Mouse (Mus musculus) heart, adult 2 months (tissue): Measurements from ENCODE around the gene Kptn.

ENCODE experiments used
- CTCF ChIP-seq: fragments of 200-600 bp; IDR thresholded peaks from 2 replicates; pipeline ENCODE4 v1.8.1; 2022; ENCODE audit warnings: antibody characterized with exemption, mild to moderate bottlenecking, moderate library complexity
- POLR2A ChIP-seq: fragments of 200-500 bp; IDR thresholded peaks from 2 replicates; pipeline ENCODE4 v1.6.1; 2011; ENCODE audit warnings: mild to moderate bottlenecking, low read depth, low read length, control low read depth; ENCODE audit not compliant: insufficient read depth

DNA sequence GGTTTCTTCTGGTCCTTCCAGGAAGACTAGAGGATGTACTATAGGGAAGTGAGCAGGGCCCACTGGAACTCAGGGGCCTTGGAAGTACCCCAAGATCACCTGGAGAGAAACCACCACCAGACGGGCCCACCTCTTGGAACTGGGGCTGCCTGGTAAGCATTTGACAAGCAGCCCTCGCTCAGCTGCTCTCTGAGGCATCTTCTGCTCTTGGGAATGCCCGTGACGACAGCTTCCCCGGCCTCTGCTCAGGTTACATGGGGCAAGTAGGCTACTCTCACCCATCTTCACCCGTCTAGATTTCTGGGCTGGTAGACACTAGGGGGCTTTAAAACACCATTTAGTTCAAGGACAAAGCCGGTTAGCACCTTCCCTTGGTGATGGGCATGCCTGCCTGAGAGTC, 18.6 kb upstream of the Kptn start:
- TF ChIP-seq CTCF (no peak), POLR2A (no peak)
